Mouse (Mus musculus): ENCODE data around the gene Dctn3. TPM values are rescaled to one million over a fixed set of nuclear protein-coding genes. Genes with fewer than 3 reads are reported as not detected.

Dctn3 gene
- polyA plus RNA-seq, 1 experiment from 2014 or later: 124 TPM

DNA sequence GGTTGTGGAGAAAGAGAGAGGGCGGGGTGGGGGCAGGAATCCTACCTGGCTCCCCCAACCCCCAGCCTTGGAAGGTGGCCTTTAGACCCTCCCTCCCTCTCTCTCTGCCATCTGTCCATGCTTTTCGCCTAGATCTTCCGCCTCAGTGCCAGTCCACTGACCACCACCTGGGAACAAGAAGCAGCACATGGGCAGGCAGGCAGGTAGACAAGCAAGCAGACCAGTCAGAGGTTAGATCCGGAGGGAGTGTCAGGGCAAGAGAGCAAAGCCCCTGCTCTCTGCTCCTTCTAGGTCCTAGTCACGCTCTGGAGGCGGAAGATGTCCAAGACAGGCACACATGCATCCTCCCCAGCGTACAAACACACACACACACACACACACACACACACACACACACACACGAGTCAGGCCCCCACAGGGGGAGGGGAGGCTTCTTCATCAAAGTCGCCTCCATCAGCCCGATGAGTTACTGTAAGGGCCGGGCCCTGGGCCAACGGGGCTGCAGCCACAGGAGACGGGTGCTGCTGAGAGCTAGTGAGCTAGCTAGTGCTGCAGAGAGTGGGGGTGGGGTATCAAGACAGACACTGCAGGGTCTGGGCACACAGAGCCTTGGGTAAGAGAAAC is 45.9 kb downstream of the Dctn3 start:
- Histone ChIP-seq H3K27me3 (replicated peaks) (no peaks in the 10 kb centered on the region), H3K4me3 (replicated peaks) (no peak overlapping the region), H3K4me1 (peaks cover 52% of the 10 kb centered on the region), H3K4me2 (peak overlapping the region; percentile 16; the same call in 1 of the 2 replicates), H3K9me3 (no peaks in the 10 kb centered on the region), H3K9ac (no peak overlapping the region), H3K27ac (no peak overlapping the region), H3K36me3 (no peaks in the 10 kb centered on the region)
- peak; percentile 50; the same call in 1 of the 2 replicates for ATAC-seq (ENCODE audit: insufficient read depth, low FRiP score, low read depth)
- WGBS: 43% methylated on average over 13 of the region's 13 CpGs

GRCm38 (mm10) chr4:41676248-41677005 is 46.5 kb downstream of the Dctn3 start:
- 54% methylated on average over 17 of the region's 17 CpGs for WGBS
- Histone ChIP-seq H3K9me3 (no peaks in the 10 kb centered on the region), H3K27ac (0 out of 2 replicates have a peak overlapping the region, but pooled peaks have one; percentile 11), H3K4me1 (peaks cover 56% of the 10 kb centered on the region), H3K36me3 (no peaks in the 10 kb centered on the region), H3K4me3 (replicated peaks) (no peak overlapping the region), H3K9ac (no peak overlapping the region), H3K27me3 (replicated peaks) (no peaks in the 10 kb centered on the region), H3K4me2 (peak overlapping the region; percentile 16; the same call in 1 of the 2 replicates)
- ATAC-seq (ENCODE audit: insufficient read depth, low FRiP score, low read depth): no peak

DNA sequence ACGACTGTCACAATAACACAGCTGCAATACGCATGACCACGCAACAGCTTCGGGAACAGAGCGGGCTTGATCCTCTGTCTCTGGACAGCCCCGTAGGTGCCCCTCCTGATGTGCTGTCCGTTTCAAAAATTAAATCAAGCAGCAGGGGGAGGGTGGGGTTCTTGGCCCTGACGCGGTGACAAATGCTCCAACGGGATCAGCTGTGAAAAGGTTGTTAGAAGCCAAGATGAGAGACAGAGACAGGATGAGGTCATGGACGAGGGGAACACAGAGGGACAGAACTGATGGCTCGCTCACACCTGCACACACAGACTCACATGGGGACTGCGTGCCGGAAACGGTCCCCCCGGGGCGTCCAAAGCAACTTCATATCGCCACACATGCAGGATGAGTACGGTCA is 49.8 kb downstream of the Dctn3 start:
- no peak overlapping the region for H3K4me2 ChIP-seq
- H3K9me3 ChIP-seq: no peaks in the 10 kb centered on the region
- H3K27me3 ChIP-seq (replicated peaks): no peaks in the 10 kb centered on the region
- WGBS: 70% methylated on average over 19 of the region's 19 CpGs
- H3K4me1 ChIP-seq: peaks cover 35% of the 10 kb centered on the region
- H3K27ac ChIP-seq: no peak overlapping the region
- H3K4me3 ChIP-seq (replicated peaks): no peak overlapping the region
- no peaks in the 10 kb centered on the region for H3K36me3 ChIP-seq
- H3K9ac ChIP-seq: no peak overlapping the region
- ATAC-seq (ENCODE audit: insufficient read depth, low FRiP score, low read depth): no peak

- H3K4me2 ChIP-seq: no peak overlapping the region
- peak; percentile 42; the same call in 1 of the 2 replicates for ATAC-seq (ENCODE audit: insufficient read depth, low FRiP score, low read depth)
- no peaks in the 10 kb centered on the region for H3K27me3 ChIP-seq (replicated peaks)
- H3K36me3 ChIP-seq: no peaks in the 10 kb centered on the region
- no peak overlapping the region for H3K4me3 ChIP-seq (replicated peaks)
- H3K9me3 ChIP-seq: no peaks in the 10 kb centered on the region
- no peak overlapping the region for H3K9ac ChIP-seq
- H3K4me1 ChIP-seq: peaks cover 31% of the 10 kb centered on the region
- H3K27ac ChIP-seq: no peak overlapping the region; the same call in 1 of the 2 replicates
- 34% methylated on average over 8 of the region's 8 CpGs for WGBS
Measured at GRCm38 (mm10) chr4:41672522-41672963, 50.4 kb downstream of the Dctn3 start.

- H3K36me3 ChIP-seq: no peaks in the 10 kb centered on the region
- H3K4me3 ChIP-seq (replicated peaks): no peak overlapping the region
- no peaks in the 10 kb centered on the region for H3K27me3 ChIP-seq (replicated peaks)
- 17% methylated on average over 8 of the region's 8 CpGs for WGBS
- H3K4me2 ChIP-seq: no peak overlapping the region
- no peaks in the 10 kb centered on the region for H3K9me3 ChIP-seq
- H3K27ac ChIP-seq: no peak overlapping the region
- peaks cover 25% of the 10 kb centered on the region for H3K4me1 ChIP-seq
- no peak for ATAC-seq (ENCODE audit: insufficient read depth, low FRiP score, low read depth)
- H3K9ac ChIP-seq: no peak overlapping the region
Measured at GRCm38 (mm10) chr4:41671963-41672480, 50.9 kb downstream of the Dctn3 start.

- H3K4me3 ChIP-seq (replicated peaks): no peak overlapping the region
- WGBS: 42% methylated on average over 5 of the region's 5 CpGs
- H3K4me2 ChIP-seq: no peak overlapping the region
- no peaks in the 10 kb centered on the region for H3K27me3 ChIP-seq (replicated peaks)
- no peak overlapping the region for H3K27ac ChIP-seq
- H3K36me3 ChIP-seq: no peaks in the 10 kb centered on the region
- H3K4me1 ChIP-seq: peaks cover 22% of the 10 kb centered on the region
- no peaks in the 10 kb centered on the region for H3K9me3 ChIP-seq
- no peak overlapping the region for H3K9ac ChIP-seq
- no peak for ATAC-seq (ENCODE audit: insufficient read depth, low FRiP score, low read depth)
Measured at GRCm38 (mm10) chr4:41671500-41671899, 51.5 kb downstream of the Dctn3 start.

DNA sequence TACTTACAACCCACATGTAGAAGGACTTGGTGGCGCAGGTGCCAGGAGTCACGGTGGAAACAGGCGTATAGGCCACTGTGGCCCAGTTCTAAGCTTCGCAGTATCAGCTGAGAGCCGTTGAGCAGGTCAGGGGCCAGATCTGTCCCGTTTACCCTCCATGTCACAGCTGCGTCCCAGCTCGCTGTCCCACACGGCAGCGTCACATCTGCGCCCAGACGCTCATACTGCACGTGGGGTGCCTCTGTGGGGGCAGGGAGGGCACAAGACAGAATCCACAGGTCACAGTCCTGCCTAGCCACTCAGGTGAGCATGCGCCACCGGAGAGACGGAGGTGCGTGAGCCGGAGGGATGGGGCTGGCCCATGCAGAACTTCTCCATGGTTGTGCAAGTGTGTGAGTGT is 52.1 kb downstream of the Dctn3 start:
- no peaks in the 10 kb centered on the region for H3K36me3 ChIP-seq
- WGBS: 81% methylated on average over 18 of the region's 18 CpGs
- no peak for ATAC-seq (ENCODE audit: insufficient read depth, low FRiP score, low read depth)
- no peak overlapping the region for H3K4me3 ChIP-seq (replicated peaks)
- no peak overlapping the region for H3K9ac ChIP-seq
- H3K4me1 ChIP-seq: peaks cover 17% of the 10 kb centered on the region
- no peaks in the 10 kb centered on the region for H3K9me3 ChIP-seq
- no peaks in the 10 kb centered on the region for H3K27me3 ChIP-seq (replicated peaks)
- H3K4me2 ChIP-seq: no peak overlapping the region
- no peak overlapping the region for H3K27ac ChIP-seq

GRCm38 (mm10) chr4:41666646-41667045 is 56.3 kb downstream of the Dctn3 start:
- H3K27ac ChIP-seq: no peak overlapping the region
- no peaks in the 10 kb centered on the region for H3K9me3 ChIP-seq
- peaks cover 31% of the 10 kb centered on the region for H3K4me1 ChIP-seq
- WGBS: 79% methylated on average over 11 of the region's 11 CpGs
- H3K9ac ChIP-seq: no peak overlapping the region
- no peak overlapping the region for H3K4me3 ChIP-seq (replicated peaks)
- H3K4me2 ChIP-seq: no peak overlapping the region
- no peaks in the 10 kb centered on the region for H3K27me3 ChIP-seq (replicated peaks)
- no peak for ATAC-seq (ENCODE audit: insufficient read depth, low FRiP score, low read depth)
- H3K36me3 ChIP-seq: no peaks in the 10 kb centered on the region

DNA sequence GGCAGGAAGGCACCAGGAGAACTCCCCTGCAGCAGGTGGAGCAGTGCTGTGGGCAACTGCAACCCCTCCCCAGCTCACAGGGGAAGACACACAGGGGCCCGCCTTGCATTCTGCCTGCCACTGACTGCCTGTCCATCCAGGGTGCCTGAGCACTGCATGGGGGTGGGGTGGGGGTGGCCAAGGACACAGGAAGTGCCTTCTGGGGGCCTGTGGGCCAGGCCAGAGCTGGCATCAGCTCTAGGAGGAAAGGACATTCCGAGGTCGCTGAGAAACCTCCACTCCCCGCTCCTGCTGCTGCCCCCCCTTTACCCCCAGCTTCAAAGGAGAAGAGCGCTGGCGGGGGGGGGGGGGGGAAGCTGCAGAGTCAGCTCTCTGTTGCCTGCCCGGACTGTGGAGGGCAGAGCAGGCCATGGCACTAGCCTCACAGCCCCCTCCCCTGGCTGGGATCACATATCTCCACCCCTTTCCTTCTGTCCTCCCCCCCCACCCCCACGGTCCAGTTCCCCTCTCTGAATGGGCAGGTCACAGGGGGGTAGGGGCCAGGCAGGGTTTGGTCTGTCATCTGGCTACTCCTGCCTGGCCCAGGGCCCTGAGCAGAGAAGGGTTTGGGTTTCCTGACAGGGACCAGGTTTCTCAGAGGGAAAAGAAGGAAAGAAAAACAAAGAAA is 57.8 kb downstream of the Dctn3 start:
- Histone ChIP-seq H3K27me3 (replicated peaks) (no peaks in the 10 kb centered on the region), H3K4me3 (replicated peaks) (no peak overlapping the region), H3K9me3 (no peaks in the 10 kb centered on the region), H3K9ac (no peak overlapping the region), H3K4me1 (peaks cover 36% of the 10 kb centered on the region), H3K4me2 (no peak overlapping the region; the same call in 1 of the 2 replicates), H3K36me3 (no peaks in the 10 kb centered on the region), H3K27ac (peak overlapping the region; percentile 54)
- 6% methylated on average over 6 of the region's 8 CpGs for WGBS
- ATAC-seq (ENCODE audit: insufficient read depth, low FRiP score, low read depth): 0 out of 2 replicates have a peak, but pooled peaks have one; percentile 44

All from stomach, embryonic 15.5 days (tissue).